Mouse (Mus musculus) small intestine, adult 2 months (tissue): ENCODE results near the gene Mrps33.
A peak's percentile ranks its signal among the peaks of the same experiment; 100 is the strongest.

ENCODE experiments used
- CTCF ChIP-seq: fragments of 200-500 bp; IDR thresholded peaks from 2 replicates; pipeline ENCODE4 v1.5.1; 2012; ENCODE audit warnings: low read depth, mild to moderate bottlenecking, control low read depth, inconsistent platforms, low read length, moderate library complexity, mixed read lengths; ENCODE audit not compliant: insufficient replicate concordance, insufficient read length; ENCODE audit errors: extremely low read depth
- POLR2A ChIP-seq: fragments of 200-500 bp; IDR thresholded peaks from 2 replicates; pipeline ENCODE4 v1.6.1; 2012; ENCODE audit warnings: low read depth, mild to moderate bottlenecking, control low read depth, inconsistent platforms, low read length, moderate library complexity

DNA sequence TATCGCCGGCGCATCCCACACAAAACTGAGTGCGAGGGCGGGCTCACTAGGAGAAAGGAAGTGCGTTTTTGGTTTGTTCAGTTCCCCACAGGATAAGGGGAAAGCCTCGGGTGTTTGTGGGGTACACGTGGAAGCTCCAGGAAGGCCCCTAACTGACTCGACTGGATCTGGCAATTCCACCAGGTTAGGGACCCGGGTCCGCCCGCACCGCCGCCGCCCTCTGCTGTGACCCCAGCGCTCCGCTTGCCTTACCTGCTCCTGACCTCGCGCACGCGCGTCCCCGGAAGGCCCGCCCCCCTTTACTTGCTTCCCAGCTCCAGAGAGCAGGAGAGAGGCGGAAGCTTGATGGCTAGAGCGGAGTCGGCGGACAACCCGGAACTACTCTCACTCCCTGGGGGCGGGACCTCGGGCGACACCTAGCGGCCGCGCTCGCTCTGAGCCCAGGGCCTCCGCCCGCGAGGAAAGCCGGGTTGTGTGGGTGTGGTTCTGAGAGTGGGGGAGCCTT lies at the start of gene Mrps33:
- TF ChIP-seq CTCF = peak; percentile 97
- peak; percentile 84 for TF ChIP-seq POLR2A
